Mouse (Mus musculus): ENCODE data around the gene Fam110a.

- no peak for TF ChIP-seq CTCF (IDR thresholded peaks at IDR 0.05; ENCODE audit: low read depth)
- TF ChIP-seq EP300 (IDR thresholded peaks at IDR 0.05; ENCODE audit: low read depth), result no peak
These were observed 26.4 kb downstream of the Fam110a start for GRCm38 (mm10) chr2:151953665-151954064.
